Mouse (Mus musculus): ENCODE results near the gene Ndst2. TPM values are rescaled to one million over a fixed set of nuclear protein-coding genes. Genes with fewer than 3 reads are reported as not detected.

Gene Ndst2
- total RNA-seq (2023) = 29.5 TPM

GRCm38 (mm10) chr14:20733952-20734774, at the start of gene Ndst2:
Ndst2 (minus strand) TSS chr14:20734562.

GRCm38 (mm10) chr14:20707201-20708190, 26.9 kb downstream of the Ndst2 start, which contains the start of gene Zswim8:
Zswim8 (plus strand) TSS chr14:20707552.

GRCm38 (mm10) chr14:20702741-20703381, 31.5 kb downstream of the Ndst2 start, which contains the start of gene Chchd1:
Chchd1 (plus strand) TSS chr14:20703006.

GRCm38 (mm10) chr14:20694884-20695760, 39.2 kb downstream of the Ndst2 start, which contains the start of gene Fut11:
Fut11 (plus strand) TSS chr14:20694968.

GRCm38 (mm10) chr14:20674064-20674833, 60.1 kb downstream of the Ndst2 start, which contains the start of gene Sec24c:
Sec24c (plus strand) TSS chr14:20674308.

Other genes starting within 250 kb of the Ndst2 start
- 6.2 TPM for gene Mss51, start 237.7 kb downstream of the Ndst2 start, total RNA-seq (2023)
- gene Ppp3cb, start 188.0 kb downstream of the Ndst2 start, total RNA-seq (2023) = 87.6 TPM
- 5.9 TPM for gene Usp54, start 93.5 kb downstream of the Ndst2 start, total RNA-seq (2023)
- gene Myoz1, start 78.0 kb downstream of the Ndst2 start, total RNA-seq (2023) = not detected
- 0.29 TPM for gene Synpo2l, start 66.2 kb downstream of the Ndst2 start, total RNA-seq (2023)
- gene Sec24c, start 60.3 kb downstream of the Ndst2 start, total RNA-seq (2023) = 254 TPM
- gene Fut11, start 39.6 kb downstream of the Ndst2 start, total RNA-seq (2023) = 5.0 TPM
- gene Chchd1, start 31.6 kb downstream of the Ndst2 start, total RNA-seq (2023) = 40.6 TPM
- 157 TPM for gene Zswim8, start 27.0 kb downstream of the Ndst2 start, total RNA-seq (2023)
- 59.4 TPM for gene Camk2g, start 59.5 kb upstream of the Ndst2 start, total RNA-seq (2023)
- 0.56 TPM for gene Plau, start 102.1 kb upstream of the Ndst2 start, total RNA-seq (2023)
- gene Vcl, start 194.8 kb upstream of the Ndst2 start, total RNA-seq (2023) = 5.6 TPM